Mouse (Mus musculus): ENCODE measurements around the gene Hif1an.

GRCm38 (mm10) chr19:44618166-44618565 lies 55.5 kb downstream of the Hif1an start:
- TF ChIP-seq CTCF (IDR thresholded peaks at IDR 0.05; ENCODE audit: extremely low read depth, insufficient read length, insufficient replicate concordance, low read depth, low read length) (no peak), POLR2A (IDR thresholded peaks at IDR 0.05; ENCODE audit: low read depth, low read length) (no peak)
